Mouse (Mus musculus) ES-Bruce4 (cell line): ENCODE measurements around the gene Ufc1.

Experiments
- CTCF ChIP-seq: IDR thresholded peaks from one replicate; pipeline ENCODE4 v1.8.1; 2011; ENCODE audit warnings: low read depth, low read length
- EP300 ChIP-seq: IDR thresholded peaks from 2 replicates; pipeline ENCODE4 v1.6.1; 2011; ENCODE audit warnings: low read depth, low read length; ENCODE audit not compliant: insufficient read depth
- POLR2A ChIP-seq: IDR thresholded peaks from one replicate; pipeline ENCODE4 v1.8.1; 2011; ENCODE audit warnings: low read length; ENCODE audit not compliant: insufficient read depth

GRCm38 (mm10) chr1:171263666-171264461, 31.0 kb downstream of the Ufc1 start:
- TF ChIP-seq CTCF (peak; percentile 19), EP300 (no peak), POLR2A (no peak)
